ENCODE assay signal across 12 mouse cellular contexts in the genomic region with DNA sequence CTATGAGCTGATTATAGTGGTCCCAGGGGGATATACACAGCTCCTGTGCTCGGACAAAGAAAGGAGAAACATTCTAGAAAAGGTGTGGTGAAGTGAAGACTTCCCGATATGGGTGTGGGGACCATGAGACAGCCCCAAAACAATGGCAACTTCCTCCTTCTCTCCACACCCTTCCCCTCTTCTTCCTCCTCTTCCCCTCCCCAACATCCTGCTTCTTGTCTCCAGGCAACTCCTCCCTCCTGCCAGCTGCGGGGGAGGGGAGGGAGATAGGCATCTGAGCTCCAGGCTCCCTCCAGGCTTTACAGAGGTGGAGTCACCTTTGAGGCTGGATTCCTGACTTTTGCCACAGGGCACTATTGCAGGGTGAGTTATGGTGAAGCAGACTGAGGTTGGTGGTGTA. TPM values are rescaled to one million over a fixed set of nuclear protein-coding genes. Genes with fewer than 3 reads are reported as not detected.
DNase-seq lines count a peak whose midpoint lies in the region; ATAC-seq and TF ChIP-seq lines count a peak whose summit lies in the region.
"Had no signal": no experiment of that assay in that cellular context is flagged by ENCODE, and none has a peak within 500 bp of the region (broad histone marks: within the 10 kb centered on the region; RNA-seq: fewer than 3 reads in every experiment).

No protein-coding gene starts in this region.

- H3K9ac ChIP-seq in ES-Bruce4 (ENCODE audit: low read depth, poor library complexity, severe bottlenecking): no peak overlapping the region
- H3K9ac ChIP-seq: limb, embryonic 15.5 days had no signal

- no peak for ATAC-seq in frontal cortex, adult (ENCODE audit: low TSS enrichment)
- ATAC-seq: intestine, postnatal 0 days; midbrain, embryonic 16.5 days had no signal

- DNase-seq in adrenal gland, postnatal 36 days: peak; percentile 8 to 49
- DNase-seq in adrenal gland, adult 8-10 months: no peak
- peak; percentile 39 for DNase-seq in heart, postnatal 25 days (ENCODE audit: low spot score)
- peak; percentile 68 for DNase-seq in lung, postnatal 10 days
- DNase-seq in frontal cortex, postnatal 36 days (ENCODE audit: low spot score in 2 of 2): no peak
- no peak for DNase-seq in gastrocnemius, postnatal 25 days
- DNase-seq: cerebellum, postnatal 10 days had no signal

- H3K4me1 ChIP-seq in ES-Bruce4 (ENCODE audit: control insufficient read depth, insufficient read depth, low read length): peaks cover 5% of the 10 kb centered on the region

- H3K27me3 ChIP-seq in ES-Bruce4 (ENCODE audit: control insufficient read depth, insufficient read depth, low read length, poor library complexity, severe bottlenecking): no peaks in the 10 kb centered on the region
- H3K27me3 ChIP-seq: limb, embryonic 15.5 days had no signal

- no peak overlapping the region for H3K4me3 ChIP-seq in ES-Bruce4 (ENCODE audit: low read depth, low read length)
- H3K4me3 ChIP-seq: limb, embryonic 15.5 days had no signal

- TF ChIP-seq POLR2A in ES-Bruce4 (IDR thresholded peaks at IDR 0.05; ENCODE audit: insufficient read depth, low read length): no peak

- H3K9me3 ChIP-seq in ES-Bruce4 (replicated peaks; ENCODE audit: control insufficient read depth, insufficient read depth, low read length, poor library complexity, severe bottlenecking): no peaks in the 10 kb centered on the region
- H3K9me3 ChIP-seq: limb, embryonic 15.5 days had no signal

- no peak overlapping the region for H3K27ac ChIP-seq in ES-Bruce4 (ENCODE audit: insufficient read depth, low read length)
- H3K27ac ChIP-seq: limb, embryonic 15.5 days had no signal

- intact Hi-C loops in heart, postnatal 25 days (cut with DNase I): no loop called here

- peak; percentile 92 for TF ChIP-seq EP300 in ES-Bruce4 (IDR thresholded peaks at IDR 0.05; ENCODE audit: insufficient read depth, low read depth, low read length)

- no peaks in the 10 kb centered on the region for H3K36me3 ChIP-seq in ES-Bruce4 (ENCODE audit: control insufficient read depth, insufficient read depth, low read length, poor library complexity, severe bottlenecking)
- H3K36me3 ChIP-seq: limb, embryonic 15.5 days had no signal

- no peak for TF ChIP-seq CTCF in ES-Bruce4 (IDR thresholded peaks at IDR 0.05; ENCODE audit: low read depth, low read length)

RNA-seq across cellular contexts. Expression of a gene that starts 40.6 kb away (rescaled TPM):
- 1 to 10 TPM; 2.5 to 3.7 TPM for total RNA-seq in adrenal gland, postnatal 36 days (2021)
- total RNA-seq in adrenal gland, adult 8-10 months (2022): 1 to 10 TPM; 2.1 to 3.3 (median 2.4) TPM
- 1.5 and 1.6 TPM in 2 replicates for polyA plus RNA-seq in ES-Bruce4 (2011; ENCODE audit: insufficient read depth, insufficient read length, low read depth, missing spikeins)
- not detected for total RNA-seq in heart, postnatal 25 days (2021)
- total RNA-seq in gastrocnemius, postnatal 25 days (2021): not detected

RNA-seq across cellular contexts. Expression of a gene that starts 45.4 kb away (rescaled TPM):
- total RNA-seq in adrenal gland, postnatal 36 days (2021): 1 to 10 TPM; 1.2 TPM
- 1 to 10 TPM; 1.1 to 3.8 (median 2.7) TPM for total RNA-seq in adrenal gland, adult 8-10 months (2022)
- 1.4 and 1.6 TPM in 2 replicates for polyA plus RNA-seq in ES-Bruce4 (2011; ENCODE audit: insufficient read depth, insufficient read length, low read depth, missing spikeins)
- total RNA-seq in heart, postnatal 25 days (2021): 10 to 100 TPM; 22.6 to 23.2 TPM
- 10 to 100 TPM; 17.0 to 25.2 TPM for total RNA-seq in gastrocnemius, postnatal 25 days (2021)

Comparison
In these comparisons a context has a peak if more than half of its experiments do, and no peak if none do; other contexts are left out.
1. DNase-seq: peak in adrenal gland, postnatal 36 days (2 of 2), heart, postnatal 25 days (single experiment) and lung, postnatal 10 days (single experiment); none in adrenal gland, adult 8-10 months (single experiment), frontal cortex, postnatal 36 days (0 of 2) and gastrocnemius, postnatal 25 days (single experiment).